Mouse (Mus musculus) heart, postnatal 10 days (tissue): ENCODE results near the gene Irf6. TPM values are rescaled to one million over a fixed set of nuclear protein-coding genes. Genes with fewer than 3 reads are reported as not detected.

Source experiments
- DNase-seq, 2 experiments: peaks; one replicate each; pipeline ENCODE4 v3.0.0; 2021
- intact Hi-C: fragments of 180-260 bp; cut with DNase I; formaldehyde crosslinking; loops from one replicate; pipeline ENCODE4 v1.15.1; 2025
- total RNA-seq, 2 experiments: library from RNA; stranded (reverse); gene quantifications; 2 replicates each; pipeline ENCODE4 v1.2.3; 2021

Gene Irf6
- total RNA-seq, 2 experiments from 2014 or later, result 4.1 to 4.6 TPM

DNA sequence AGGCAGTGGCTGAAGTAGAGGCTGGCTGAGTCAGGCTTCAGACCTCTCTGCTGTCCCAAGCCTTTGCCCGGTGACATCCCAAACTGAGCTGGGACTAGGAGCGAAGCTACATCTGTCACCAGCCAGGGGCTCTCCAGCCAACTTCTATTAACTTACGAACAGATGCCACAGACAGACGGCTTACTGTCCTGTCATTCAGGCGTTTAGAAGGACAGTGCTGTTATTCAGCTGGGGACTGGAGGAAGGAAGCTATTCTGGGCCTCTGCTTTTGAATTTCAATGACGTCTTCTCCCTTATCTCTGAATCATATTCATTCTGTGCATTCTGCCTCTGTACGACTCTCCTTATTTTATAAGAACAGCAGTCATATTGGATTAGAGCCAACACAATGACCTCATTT is 1.8 kb upstream of the Irf6 start:
- intact Hi-C loops, result no loop called here
- DNase-seq, result no peak

DNA sequence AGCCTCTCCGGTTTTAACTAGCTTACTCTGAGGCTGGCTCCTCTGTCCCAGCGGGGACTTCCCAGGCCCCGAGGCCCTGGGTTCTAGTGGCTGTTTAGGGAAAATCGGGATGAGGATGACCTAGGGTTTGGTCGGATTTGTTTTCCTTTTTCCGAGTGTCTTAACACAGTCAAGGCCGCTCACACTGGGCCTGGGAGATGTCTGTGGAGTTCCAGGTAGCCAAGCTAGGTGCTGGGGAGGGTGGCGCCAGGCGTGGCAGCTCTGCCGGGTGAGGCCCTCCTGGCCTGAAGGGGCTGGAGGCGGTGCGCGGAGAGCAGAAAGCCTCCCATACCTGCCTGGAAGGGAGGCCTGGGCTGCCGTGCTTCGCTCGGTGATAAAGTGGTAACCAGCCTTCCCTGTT is 650 bp downstream of the Irf6 start:
- intact Hi-C loops, result no loop called here
- DNase-seq, result no peak

DNA sequence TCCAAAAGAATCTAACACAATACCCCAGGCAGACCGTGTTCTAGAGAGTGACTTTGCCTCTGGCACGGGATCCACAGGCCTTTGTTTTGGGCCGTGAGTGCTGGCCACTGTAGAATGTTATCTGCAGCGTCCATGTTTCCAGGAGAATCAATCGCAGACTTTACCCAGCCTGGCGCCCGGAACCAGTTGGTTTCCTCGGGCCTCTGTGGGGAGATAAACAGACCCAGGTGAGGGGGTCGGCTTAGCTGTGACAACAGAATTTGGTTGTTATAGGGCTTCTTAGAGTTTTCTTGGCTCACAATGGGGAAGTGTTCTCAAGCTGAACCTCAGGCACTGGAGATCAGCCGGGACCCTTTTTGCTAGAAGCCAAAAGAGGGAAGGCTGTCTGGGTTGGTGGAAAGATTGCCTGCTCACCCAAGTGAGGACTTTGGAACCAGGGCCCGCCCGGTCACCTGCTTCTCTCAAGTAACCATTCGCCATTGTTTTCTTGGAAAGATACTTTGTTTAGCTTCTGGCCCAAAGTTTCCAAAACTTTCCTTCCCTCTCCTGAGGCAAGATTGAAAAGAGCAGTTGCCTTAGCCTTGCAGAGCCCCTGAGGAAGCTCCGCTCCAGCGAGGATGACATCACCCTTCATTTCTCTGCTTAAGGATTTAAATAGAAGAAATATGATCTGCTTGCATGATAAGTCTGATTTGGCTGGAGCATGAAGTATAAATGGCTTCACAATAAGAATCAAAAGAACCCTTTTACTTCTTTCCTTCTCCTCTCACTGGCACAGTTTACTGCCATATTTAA is 3.6 kb downstream of the Irf6 start:
- peak; percentile 15 to 21 for DNase-seq
- intact Hi-C loops, result no loop called here

DNA sequence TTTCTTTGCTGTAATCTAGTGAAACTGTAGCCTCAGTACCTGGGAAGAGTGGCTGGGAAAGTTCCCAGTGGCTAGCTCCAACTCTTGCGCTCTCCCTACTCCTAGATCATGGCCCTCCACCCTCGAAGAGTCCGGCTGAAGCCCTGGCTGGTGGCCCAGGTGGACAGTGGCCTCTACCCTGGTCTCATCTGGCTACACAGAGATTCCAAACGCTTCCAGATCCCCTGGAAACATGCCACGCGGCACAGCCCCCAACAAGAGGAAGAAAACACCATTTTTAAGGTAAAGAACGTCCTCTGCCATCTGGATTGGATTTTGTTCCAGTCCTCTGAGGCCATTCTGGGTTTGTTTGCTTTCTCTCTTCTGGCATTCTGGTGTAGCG is 4.2 kb downstream of the Irf6 start:
- DNase-seq, result no peak
- intact Hi-C loops, result no loop called here

DNA sequence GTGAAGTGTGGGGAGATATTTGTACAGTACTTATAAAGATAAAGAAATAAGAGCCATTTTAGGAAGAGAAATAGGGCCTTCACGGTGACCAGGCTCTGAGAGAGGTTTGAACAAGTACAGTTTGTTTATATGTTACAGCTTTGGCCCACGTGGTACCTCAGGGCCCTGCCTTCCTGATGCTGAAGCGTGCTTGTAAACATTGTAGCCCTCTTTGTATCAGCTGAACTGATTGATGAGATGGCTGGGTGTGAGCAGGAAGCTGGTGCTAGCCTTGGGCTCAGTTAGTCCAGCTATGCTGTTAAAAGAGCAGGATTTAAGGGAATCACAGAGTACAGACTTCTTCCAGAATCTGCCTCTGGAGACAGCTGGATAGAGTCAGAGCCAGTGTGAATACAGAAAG is 6.3 kb downstream of the Irf6 start:
- DNase-seq, result no peak
- intact Hi-C loops, result no loop called here

DNA sequence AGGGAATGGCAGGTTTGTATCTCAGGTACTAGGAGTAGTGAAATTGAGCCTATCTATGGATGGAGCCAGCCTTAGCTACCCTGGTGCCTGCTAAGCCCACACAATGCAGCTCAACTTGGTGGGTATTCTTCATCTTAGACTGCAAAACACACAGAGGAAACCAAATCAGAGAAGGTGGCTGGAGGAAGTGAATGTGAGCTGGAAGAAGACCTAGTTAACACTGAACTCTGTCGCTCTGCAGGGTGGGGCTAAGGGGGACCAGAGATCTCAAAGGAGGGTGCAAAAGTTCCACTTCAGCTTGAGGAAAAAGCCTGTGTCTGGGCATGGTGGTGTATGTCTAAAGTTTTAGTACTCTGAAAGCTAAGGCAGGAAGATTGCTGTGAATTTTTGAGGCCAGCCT is 6.7 kb downstream of the Irf6 start:
- intact Hi-C loops, result loop anchor here (10.0 kb wide), 1 partner anchor 1285 kb away; no protein-coding TSS in a partner anchor
- no peak for DNase-seq

DNA sequence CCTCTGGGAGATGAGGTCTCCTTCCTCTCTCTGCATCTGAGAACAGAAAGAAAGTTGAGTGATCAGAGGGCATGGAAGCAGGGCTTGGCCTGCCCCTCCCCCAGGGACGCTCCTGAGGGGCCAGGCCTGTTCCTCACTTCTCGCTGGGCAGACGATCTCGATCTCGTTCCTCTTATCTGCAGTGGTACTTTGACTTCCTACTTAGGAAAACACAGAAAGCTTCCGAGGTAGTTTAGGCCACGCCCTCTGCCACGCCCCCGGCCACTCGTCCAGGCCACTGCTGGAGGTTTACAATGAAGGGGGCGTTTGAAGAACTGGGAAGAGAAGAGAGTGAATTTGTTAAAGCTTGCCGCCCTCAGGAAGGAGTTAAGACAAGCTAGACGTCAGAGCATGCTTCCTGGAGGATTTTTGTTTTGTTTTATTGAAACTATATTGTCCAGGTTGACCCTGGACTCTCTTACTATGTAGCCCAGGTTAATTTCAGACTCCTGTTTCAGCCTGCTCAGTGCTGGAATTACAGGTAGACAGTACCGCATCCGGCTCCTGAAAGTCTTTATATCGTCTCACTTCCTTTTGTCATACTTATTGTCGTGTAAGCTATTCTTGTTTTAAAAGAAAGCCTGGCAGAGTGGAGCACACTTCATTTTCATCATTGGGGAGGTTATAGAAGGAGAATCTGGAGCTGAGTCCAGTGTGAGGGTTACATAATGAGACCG is 7.6 kb downstream of the Irf6 start:
- intact Hi-C loops, result loop anchor here (10.0 kb wide), 1 partner anchor 1286 kb away; no protein-coding TSS in a partner anchor
- peak; percentile 46 to 51 for DNase-seq

DNA sequence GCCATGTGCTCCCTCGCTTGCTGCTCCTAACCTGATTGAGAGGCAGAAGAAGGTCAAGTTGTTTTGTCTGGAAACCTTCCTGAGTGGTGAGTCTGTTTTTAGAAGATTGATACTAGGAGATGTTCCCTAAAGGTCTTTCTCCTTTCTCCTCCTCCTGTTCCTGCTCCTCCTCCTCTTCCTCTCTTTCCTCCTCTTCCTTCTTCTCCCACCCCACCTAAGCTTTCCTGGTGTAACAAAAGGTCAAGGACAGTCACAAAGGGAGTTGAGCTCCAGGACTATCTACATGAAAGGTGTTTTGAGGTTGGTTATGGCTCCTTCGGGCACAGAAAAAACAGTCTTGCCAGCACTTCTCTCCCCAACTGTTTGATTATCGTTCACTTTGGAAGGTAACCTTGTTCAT is 14.8 kb downstream of the Irf6 start, which contains the start of gene A130010J15Rik:
Gene A130010J15Rik (plus strand): TSS at position 301 of the 400 bp plus-strand sequence.
- intact Hi-C loops, result loop anchor here (10.0 kb wide), 1 partner anchor 1293 kb away; no protein-coding TSS in a partner anchor
- DNase-seq, result no peak

DNA sequence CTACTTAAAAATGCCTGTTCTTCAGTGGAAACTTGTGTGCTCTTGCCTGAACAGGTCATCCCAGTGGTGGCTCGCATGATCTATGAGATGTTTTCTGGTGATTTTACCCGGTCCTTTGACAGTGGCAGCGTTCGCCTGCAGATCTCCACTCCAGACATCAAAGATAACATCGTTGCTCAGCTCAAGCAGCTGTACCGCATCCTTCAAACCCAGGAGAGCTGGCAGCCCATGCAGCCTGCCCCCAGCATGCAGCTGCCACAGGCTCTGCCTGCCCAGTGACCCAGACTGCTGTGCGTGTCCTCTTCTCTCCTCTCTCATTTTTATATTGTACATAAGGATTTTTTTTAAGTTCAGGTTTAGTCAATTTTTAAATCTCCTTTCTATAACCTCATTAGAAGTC is 16.3 kb downstream of the Irf6 start:
- no peak for DNase-seq
- intact Hi-C loops, result loop anchor here (10.0 kb wide), 1 partner anchor 1294 kb away; no protein-coding TSS in a partner anchor

DNA sequence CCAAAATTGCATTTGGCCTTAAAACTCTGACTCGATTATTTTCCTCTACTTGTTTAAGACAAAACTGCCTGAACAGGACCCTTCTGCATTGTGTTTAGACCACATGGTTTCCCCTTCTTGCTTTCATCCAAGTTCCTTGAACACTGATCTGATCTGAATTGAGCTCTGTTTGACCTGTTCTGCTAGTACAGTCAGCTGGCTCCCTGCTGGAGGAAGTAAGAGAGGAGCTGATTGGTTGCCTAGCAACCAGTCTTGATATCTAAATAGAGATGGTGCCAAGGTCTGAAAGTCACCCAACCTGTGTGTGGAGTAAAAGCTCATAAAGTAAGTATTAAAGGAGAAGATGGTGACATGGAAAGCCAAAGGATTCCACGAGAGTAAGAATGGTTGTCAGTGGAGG is 16.9 kb downstream of the Irf6 start:
- intact Hi-C loops, result loop anchor here (2.0 to 10.0 kb wide), 2 partner anchors 39 to 1295 kb away; partner anchors contain the start of gene Diexf

DNA sequence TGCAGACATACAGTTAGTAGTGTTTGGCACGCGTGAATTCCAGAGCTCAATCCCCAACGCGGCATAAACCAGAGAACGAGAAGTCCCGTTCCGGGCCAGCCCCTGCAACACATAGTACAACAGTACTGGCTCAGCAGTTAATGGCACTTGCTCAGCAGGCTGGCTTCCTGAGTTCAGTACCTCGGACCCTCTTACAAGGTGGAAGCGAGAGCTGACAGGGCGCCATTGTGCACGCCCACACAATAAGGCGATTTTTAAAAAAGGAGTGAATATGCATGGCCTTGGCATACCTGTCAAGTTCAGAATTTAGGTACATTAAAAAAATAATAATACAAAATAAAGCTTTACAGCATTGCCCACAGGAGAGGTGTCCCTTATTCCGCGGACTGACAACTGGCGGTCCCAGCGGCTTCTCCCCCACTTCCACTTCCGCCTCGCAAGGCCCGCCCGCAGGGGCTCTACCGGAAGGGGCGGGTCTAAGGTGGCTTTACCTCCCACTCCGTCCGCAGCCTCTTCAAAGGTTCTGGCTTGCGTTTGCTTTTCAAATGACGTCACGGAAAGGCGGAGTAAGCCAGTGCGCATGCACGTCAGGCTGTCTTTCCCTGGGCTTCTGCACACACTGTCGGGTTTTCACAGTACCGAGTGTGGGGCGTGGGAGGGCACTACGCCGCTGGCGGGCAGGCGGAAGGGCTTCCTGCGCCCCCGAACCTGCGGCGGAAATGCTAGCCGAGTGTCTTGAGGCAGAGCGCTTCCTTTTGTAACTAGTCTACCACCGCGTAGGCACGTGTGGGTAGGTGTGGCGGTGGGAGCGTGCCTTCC is 20.3 kb downstream of the Irf6 start:
- intact Hi-C loops, result no loop called here

More for the DNA sequence above, 16.9 kb downstream of the Irf6 start:
- peak; percentile 22 to 51 for DNase-seq

DNA sequence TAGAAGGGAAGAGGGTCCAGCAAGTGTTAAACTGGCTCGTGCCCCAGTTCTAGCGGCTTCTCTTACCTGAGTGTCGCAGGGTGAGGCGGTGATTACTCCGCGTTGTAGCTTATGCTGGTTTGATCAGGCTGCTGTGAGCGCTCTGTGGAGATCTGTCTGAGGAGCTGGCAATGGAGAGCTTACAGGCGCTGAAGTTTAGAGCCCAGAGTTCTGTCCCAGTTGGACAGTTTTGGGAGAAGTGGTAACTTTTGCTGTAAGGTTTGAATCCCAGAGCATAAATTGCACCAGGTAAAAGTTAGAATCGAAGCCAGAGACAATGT is 20.9 kb downstream of the Irf6 start:
- no peak for DNase-seq
- intact Hi-C loops, result no loop called here

More for the DNA sequence above, 20.3 kb downstream of the Irf6 start:
- DNase-seq, result peak; percentile 98

DNA sequence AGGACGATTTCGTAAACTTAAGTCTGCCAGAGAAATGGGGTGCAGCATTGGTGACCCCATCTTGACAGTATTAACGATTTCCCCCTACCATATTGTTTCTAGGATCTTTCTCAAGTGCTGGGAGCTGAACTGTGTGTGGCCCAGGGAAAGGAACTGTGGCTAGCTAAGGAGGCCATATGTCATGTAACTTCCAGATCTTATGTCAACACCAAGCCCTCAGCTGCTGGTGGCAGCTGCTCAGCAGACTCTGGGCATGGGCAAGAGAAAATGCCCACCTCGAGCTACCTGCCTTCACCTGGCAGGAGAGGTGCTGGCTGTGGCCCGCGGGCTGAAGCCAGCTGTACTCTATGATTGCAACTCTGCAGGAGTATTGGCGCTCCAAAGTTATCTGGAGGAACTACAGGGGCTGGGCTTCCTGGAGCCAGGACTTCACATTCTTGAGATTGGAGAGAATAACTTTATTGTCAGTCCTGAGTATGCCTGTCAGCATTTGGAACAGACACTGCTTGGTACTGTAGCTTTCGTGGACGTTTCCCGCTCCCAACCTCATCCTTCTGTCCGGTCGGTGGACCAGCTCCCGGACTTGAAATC is 21.3 kb downstream of the Irf6 start:
- intact Hi-C loops, result no loop called here
- DNase-seq, result peak; percentile 14 to 46

DNA sequence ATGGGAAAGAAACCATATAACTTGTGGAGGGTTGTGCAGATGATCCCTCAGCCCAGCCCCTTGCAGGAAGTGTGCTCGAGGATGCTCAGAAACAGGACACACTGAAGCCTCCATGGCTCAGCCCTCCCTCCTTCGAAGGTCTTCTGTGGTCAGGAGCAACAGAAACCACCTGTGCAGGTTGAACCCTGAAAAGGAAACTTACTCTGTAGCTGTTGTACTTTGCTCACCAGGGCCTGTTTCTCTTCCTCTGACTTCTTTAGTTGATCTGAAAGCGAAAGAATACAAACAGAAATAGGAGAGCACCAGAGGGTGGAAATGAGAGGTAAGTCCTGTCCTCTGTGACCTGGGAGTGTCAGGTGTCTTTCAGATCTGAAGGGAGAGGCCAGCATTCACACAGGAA is 28.2 kb downstream of the Irf6 start:
- DNase-seq, result no peak
- intact Hi-C loops, result no loop called here

DNA sequence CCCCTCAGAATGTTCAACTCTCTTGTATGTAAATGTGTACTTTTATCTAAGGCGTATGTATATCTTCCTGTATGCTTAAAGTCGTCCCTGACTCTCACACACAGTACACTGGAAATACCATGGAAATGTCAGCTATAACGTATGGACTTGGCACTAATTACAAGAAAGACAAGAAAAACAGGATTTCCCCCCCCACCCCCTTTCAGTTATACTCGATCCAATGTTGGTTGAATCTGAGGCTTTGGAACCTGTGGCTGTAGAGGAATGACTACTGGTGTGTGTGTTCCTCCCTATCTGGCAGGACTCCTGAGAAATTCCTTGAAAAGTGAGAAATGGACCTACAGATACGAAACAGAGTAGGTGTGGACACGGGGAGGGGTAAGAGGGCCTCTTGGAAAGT is 35.3 kb downstream of the Irf6 start:
- intact Hi-C loops, result no loop called here
- no peak for DNase-seq

DNA sequence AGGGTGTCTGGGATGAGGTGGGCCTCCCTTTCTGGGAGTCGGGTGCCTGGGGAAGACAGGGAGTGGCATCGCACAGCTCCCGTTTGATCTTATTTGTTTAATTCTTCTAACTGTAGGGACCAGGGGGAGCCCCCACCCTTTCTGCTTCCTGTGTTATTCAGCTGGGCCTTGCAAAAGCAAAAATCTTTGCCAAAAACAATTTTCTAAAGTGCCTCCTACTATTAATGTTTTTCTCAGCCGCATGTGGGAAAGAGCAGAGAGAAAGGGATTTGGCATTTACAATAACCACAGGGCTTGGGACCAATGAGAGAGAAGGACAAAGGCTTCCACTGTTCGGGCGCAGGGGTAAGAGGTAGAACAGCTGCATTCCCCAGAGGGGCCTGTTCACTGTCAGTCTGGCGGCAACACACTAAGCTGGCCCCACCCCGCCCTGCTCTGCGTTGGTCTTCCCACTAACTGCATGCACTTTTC is 36.3 kb downstream of the Irf6 start:
- intact Hi-C loops, result no loop called here
- DNase-seq, result peak; percentile 80 to 82

DNA sequence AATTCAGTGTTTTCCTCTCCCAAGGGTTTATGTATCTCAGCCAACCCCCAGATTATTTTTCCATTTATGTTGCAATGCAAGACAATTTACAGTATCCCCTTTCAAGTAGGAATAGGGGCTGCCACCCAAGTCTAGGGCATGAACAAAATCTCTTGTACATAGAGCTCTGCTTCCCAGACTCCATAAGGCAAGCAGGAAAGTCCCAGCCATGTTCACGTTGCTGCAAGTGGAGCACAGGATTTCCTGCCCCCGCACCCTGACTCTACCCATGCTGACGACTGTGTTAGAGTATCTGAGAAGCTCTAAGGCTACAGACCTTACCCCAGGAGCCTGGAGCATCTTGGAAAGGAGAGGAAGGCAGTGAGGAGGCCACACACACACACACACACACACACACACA is 36.9 kb downstream of the Irf6 start:
- DNase-seq, result peak in 1 of 2 experiments; percentile 22
- intact Hi-C loops, result loop anchor here (5.0 to 10.0 kb wide), 2 partner anchors 57 to 185 kb away; partner anchors contain the start of gene Diexf

DNA sequence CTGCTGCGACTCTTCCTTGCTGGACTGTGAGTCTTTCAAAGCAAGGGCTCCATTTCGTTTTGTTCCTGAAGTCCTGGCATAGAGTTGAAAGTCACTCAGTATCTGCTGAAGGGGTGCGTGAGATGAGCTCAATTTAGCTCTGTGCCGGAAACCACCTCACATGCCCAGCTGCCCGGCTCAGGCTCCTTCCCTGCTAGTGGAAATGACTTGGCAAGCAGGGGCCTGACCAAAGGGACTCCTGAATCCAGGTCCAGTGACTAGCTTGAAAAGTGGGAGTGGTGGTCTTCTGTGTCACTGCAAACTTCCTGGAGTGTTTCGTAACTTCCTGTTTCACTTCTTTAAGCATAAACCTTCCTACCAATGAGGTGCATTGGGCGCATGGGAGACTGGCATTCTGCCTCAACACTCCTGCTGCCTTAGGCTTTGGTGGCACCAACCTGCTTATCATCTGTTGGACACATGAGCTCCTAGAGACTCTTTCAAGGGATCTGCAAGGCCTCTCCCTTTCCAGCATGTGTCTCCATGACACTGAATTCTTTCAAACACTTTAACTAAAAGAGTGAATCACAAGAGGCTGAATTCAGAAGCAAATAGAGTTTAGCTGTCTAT is 38.9 kb downstream of the Irf6 start:
- intact Hi-C loops, result loop anchor here (5.0 to 10.0 kb wide), 2 partner anchors 59 to 187 kb away; partner anchors contain the start of gene Diexf
- DNase-seq, result peak; percentile 42 to 58

DNA sequence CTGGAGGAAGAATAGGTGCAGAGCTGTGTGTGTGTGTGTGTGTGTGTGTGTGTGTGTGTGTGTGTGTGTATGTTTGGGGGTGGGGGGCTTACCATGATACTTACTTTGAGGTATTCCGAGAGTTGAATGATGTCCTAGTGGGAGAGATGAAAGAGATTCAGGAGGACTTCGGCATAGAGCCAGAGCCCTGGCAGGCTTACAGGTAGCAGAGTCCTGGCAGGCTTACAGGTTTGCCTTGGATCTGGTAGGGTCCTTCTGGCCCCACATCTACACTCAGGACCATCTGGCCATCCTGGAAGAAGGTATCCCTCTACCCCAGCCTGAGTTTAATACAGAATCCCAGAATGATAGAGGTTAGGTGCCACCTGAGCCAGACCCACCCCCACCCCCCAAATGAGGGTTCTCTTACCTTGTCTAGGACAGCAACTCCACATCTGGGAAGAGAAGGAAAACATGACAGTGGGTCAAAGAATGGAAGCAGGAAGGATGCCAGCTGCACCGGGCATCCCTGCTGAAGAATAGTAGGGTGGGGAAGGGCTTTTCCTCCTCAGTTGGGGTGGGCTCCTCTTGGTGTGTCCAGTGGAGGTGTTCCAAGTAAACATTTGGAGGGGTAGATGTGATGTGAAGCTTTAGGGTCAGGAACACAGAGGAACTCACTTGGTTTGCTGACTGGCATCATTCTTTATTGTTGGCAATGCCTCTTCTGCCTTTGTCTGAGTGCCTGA is 41.7 kb downstream of the Irf6 start:
- intact Hi-C loops, result loop anchor here (5.0 to 10.0 kb wide), 2 partner anchors 62 to 190 kb away; partner anchors contain the start of gene Diexf
- no peak for DNase-seq
